Mouse (Mus musculus): ENCODE results near the gene Fer1l5. TPM values are rescaled to one million over a fixed set of nuclear protein-coding genes. Genes with fewer than 3 reads are reported as not detected.

Fer1l5 gene
- polyA plus RNA-seq, 1 experiment from 2014 or later = 1.1 TPM

- no peak overlapping the region for H3K4me2 ChIP-seq
- no peak overlapping the region for H3K27ac ChIP-seq
- H3K9ac ChIP-seq = no peak overlapping the region; the same call in 1 of the 2 replicates
- H3K4me1 ChIP-seq = no peaks in the 10 kb centered on the region
- no peaks in the 10 kb centered on the region for H3K27me3 ChIP-seq
- no peaks in the 10 kb centered on the region for H3K9me3 ChIP-seq
- ATAC-seq (ENCODE audit: insufficient number of reproducible peaks, insufficient read depth, low FRiP score, low TSS enrichment, low read depth) = no peak
- H3K4me3 ChIP-seq = no peak overlapping the region
- H3K36me3 ChIP-seq = no peaks in the 10 kb centered on the region
- 86% methylated on average over 5 of the region's 5 CpGs for WGBS
These were observed 86.1 kb downstream of the Fer1l5 start for GRCm38 (mm10) chr1:36458169-36458568.

DNA sequence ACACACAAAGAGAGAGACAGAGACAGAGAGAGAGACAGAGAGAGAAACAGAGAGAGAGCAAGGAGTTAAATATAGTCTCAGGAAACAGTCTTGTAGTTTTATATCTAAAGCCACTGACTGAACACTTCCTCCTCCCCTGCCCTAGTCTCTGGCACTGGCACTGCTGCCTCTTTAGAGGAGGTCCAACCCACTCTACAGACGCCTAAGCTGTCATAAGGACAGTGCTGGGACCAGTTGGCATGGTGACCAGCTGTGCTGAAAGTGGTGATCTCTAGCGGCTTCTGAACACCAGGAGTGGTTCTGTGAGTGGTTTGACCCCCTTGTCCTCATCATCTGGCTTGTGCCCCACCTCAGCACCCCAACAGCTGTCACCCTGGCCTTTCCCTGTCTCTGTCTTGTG lies 89.7 kb downstream of the Fer1l5 start:
- Histone ChIP-seq H3K27me3 (no peaks in the 10 kb centered on the region), H3K4me3 (no peak overlapping the region), H3K9me3 (no peaks in the 10 kb centered on the region), H3K36me3 (no peaks in the 10 kb centered on the region), H3K4me2 (no peak overlapping the region), H3K27ac (no peak overlapping the region), H3K9ac (no peak overlapping the region), H3K4me1 (no peaks in the 10 kb centered on the region)
- WGBS = 50% methylated on average over 2 of the region's 2 CpGs
- no peak for ATAC-seq (ENCODE audit: insufficient number of reproducible peaks, insufficient read depth, low FRiP score, low TSS enrichment, low read depth)

DNA sequence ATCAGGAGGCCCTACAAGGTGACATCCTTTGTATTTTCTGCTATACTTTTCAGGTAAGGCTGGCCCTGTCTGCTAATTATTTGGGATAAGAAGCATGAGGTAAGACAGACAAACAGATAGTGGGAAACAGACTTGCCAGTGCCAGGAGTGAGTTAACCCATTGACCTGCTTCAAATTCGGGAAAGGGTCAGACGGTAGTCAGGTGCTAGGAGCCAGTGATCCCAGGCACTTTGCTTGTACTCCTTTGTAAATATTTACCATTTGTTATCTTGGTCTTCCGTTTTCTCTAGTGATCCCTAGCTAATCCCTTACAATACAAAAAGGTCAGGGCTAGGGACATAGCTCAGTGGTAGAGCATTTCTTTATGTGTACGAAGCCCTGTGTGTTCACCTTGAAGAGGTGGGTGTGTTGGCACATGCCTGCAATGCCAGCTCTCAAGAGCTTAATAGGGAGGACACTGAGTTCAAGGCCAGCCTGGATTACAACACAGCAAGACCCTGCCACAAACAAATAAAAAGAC lies 93.6 kb downstream of the Fer1l5 start:
- H3K9me3 ChIP-seq = no peaks in the 10 kb centered on the region
- H3K4me2 ChIP-seq = no peak overlapping the region
- no peak for ATAC-seq (ENCODE audit: insufficient number of reproducible peaks, insufficient read depth, low FRiP score, low TSS enrichment, low read depth)
- 76% methylated on average over 4 of the region's 4 CpGs for WGBS
- H3K4me3 ChIP-seq = no peak overlapping the region
- no peak overlapping the region for H3K9ac ChIP-seq
- peaks cover 6% of the 10 kb centered on the region; the same call in 1 of the 2 replicates for H3K4me1 ChIP-seq
- no peak overlapping the region for H3K27ac ChIP-seq
- H3K27me3 ChIP-seq = no peaks in the 10 kb centered on the region
- no peaks in the 10 kb centered on the region for H3K36me3 ChIP-seq

GRCm38 (mm10) chr1:36467446-36467845 lies 95.4 kb downstream of the Fer1l5 start:
- Histone ChIP-seq H3K36me3 (no peaks in the 10 kb centered on the region), H3K4me1 (peaks cover 12% of the 10 kb centered on the region), H3K4me2 (no peak overlapping the region), H3K9ac (no peak overlapping the region), H3K4me3 (no peak overlapping the region), H3K27ac (no peak overlapping the region), H3K27me3 (no peaks in the 10 kb centered on the region), H3K9me3 (no peaks in the 10 kb centered on the region)
- ATAC-seq (ENCODE audit: insufficient number of reproducible peaks, insufficient read depth, low FRiP score, low TSS enrichment, low read depth) = no peak
- 54% methylated on average over 5 of the region's 5 CpGs for WGBS

GRCm38 (mm10) chr1:36469811-36470444 lies 97.8 kb downstream of the Fer1l5 start:
- ATAC-seq (ENCODE audit: insufficient number of reproducible peaks, insufficient read depth, low FRiP score, low TSS enrichment, low read depth) = no peak
- no peaks in the 10 kb centered on the region for H3K27me3 ChIP-seq
- no peaks in the 10 kb centered on the region for H3K9me3 ChIP-seq
- H3K4me1 ChIP-seq = peaks cover 37% of the 10 kb centered on the region
- H3K4me2 ChIP-seq = no peak overlapping the region
- no peak overlapping the region for H3K4me3 ChIP-seq
- H3K36me3 ChIP-seq = no peaks in the 10 kb centered on the region
- no peak overlapping the region for H3K9ac ChIP-seq
- H3K27ac ChIP-seq = no peak overlapping the region
- 31% methylated on average over 2 of the region's 2 CpGs for WGBS

DNA sequence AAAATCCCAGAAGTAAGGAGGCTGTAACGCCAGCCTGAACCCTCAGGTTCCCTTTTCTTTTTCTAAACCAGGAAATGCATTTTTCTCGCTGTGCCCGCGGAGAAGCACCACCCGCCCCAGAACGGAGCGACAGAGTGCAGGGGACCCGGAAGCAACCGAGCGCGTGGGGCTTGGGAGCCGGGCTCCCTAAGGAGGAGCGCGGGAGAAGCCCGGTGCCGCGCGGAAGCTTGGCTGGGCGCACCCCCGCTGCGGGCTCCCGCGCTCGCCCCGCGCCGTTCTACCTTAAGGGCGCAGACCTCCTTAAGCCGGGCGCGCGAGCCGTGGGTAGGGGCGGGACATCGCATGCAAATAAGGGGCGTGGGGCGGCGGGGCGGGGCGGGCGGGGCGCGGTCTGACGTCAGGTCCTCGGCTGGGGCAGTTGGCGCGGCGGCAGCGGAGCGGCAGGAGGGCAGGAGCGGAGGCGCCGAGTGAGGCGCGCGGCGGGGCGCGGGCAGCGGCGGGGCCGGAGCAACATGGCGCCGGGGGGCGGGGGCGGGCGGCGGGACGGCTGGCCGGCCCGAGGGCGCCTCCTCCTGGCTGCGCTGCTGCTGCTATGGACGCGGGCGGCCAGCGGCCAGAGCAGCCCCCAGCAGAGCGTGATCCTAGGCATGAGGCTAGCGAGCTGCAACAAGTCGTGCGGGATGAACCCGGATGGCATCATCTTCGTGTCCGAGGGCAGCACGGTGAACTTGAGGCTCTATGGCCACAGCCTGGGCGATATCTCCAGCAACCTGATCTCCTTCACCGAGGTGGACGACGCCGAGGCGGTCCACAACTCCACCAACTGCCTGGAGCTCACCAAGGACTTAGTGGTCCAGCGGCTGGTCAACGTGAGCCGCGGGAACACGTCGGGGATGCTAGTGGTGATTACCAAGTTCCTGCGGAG lies 99.4 kb downstream of the Fer1l5 start, which contains the start of gene Cnnm4:
TSS of gene Cnnm4 (plus strand) at position 440 of the 925 bp plus-strand sequence.
- peak within 1 kb of the TSS; percentile 34; the same call in 1 of the 2 replicates for H3K27ac ChIP-seq
- WGBS = under 1% methylated on average over 85 of the region's 98 CpGs
- peak; percentile 85 for ATAC-seq (ENCODE audit: insufficient number of reproducible peaks, insufficient read depth, low FRiP score, low TSS enrichment, low read depth)

More for the DNA sequence above, 99.4 kb downstream of the Fer1l5 start, which contains the start of gene Cnnm4:
- peak within 1 kb of the TSS; percentile 84 for H3K4me2 ChIP-seq
- no peaks in the 10 kb centered on the region for H3K36me3 ChIP-seq
- no peaks in the 10 kb centered on the region for H3K27me3 ChIP-seq
- H3K4me1 ChIP-seq = peaks cover 52% of the 10 kb centered on the region
- no peaks in the 10 kb centered on the region for H3K9me3 ChIP-seq
- H3K4me3 ChIP-seq = peak within 1 kb of the TSS; percentile 70
- H3K9ac ChIP-seq = peak within 1 kb of the TSS; percentile 74

Small RNA genes within 50 kb of the gene (microRNA-seq; reads per million reads assigned to microRNA genes)
- gene Mir6898 = not detected

Other genes with a start within 250 kb of the Fer1l5 start
- 53.8 and 54.4 TPM in 2 replicates for gene Uggt1, start 127.6 kb upstream of the Fer1l5 start, polyA plus RNA-seq (2015; fragmentation: Nextera tagmentation; extraction: Ambion mirVana)
- gene Neurl3, start 97.6 kb upstream of the Fer1l5 start, polyA plus RNA-seq (2015; fragmentation: Nextera tagmentation; extraction: Ambion mirVana) = 0.86 and 1.0 TPM in 2 replicates
- 6.3 and 7.2 TPM in 2 replicates for gene Arid5a, start 64.6 kb upstream of the Fer1l5 start, polyA plus RNA-seq (2015; fragmentation: Nextera tagmentation; extraction: Ambion mirVana)
- 50.6 and 51.0 TPM in 2 replicates for gene Kansl3, start 3.1 kb upstream of the Fer1l5 start, polyA plus RNA-seq (2015; fragmentation: Nextera tagmentation; extraction: Ambion mirVana)
- gene Lman2l, start 73.0 kb downstream of the Fer1l5 start, polyA plus RNA-seq (2015; fragmentation: Nextera tagmentation; extraction: Ambion mirVana) = 53.4 TPM in 2 replicates
- gene Cnnm4, start 99.3 kb downstream of the Fer1l5 start, polyA plus RNA-seq (2015; fragmentation: Nextera tagmentation; extraction: Ambion mirVana) = 15.6 and 16.2 TPM in 2 replicates
- gene Cnnm3, start 139.6 kb downstream of the Fer1l5 start, polyA plus RNA-seq (2015; fragmentation: Nextera tagmentation; extraction: Ambion mirVana) = 3.4 and 3.8 TPM in 2 replicates
- gene Ankrd23, start 164.6 kb downstream of the Fer1l5 start, polyA plus RNA-seq (2015; fragmentation: Nextera tagmentation; extraction: Ambion mirVana) = 23.7 and 24.1 TPM in 2 replicates
- not detected in 2 replicates for gene Gm42417, start 167.1 kb downstream of the Fer1l5 start, polyA plus RNA-seq (2015; fragmentation: Nextera tagmentation; extraction: Ambion mirVana)
- gene Ankrd39, start 175.2 kb downstream of the Fer1l5 start, polyA plus RNA-seq (2015; fragmentation: Nextera tagmentation; extraction: Ambion mirVana) = 27.3 and 28.6 TPM in 2 replicates
- 22.5 and 24.2 TPM in 2 replicates for gene Sema4c, start 186.1 kb downstream of the Fer1l5 start, polyA plus RNA-seq (2015; fragmentation: Nextera tagmentation; extraction: Ambion mirVana)